Mouse (Mus musculus): Measurements from ENCODE around the gene Usp29.
"Not testable (repeated sequence)": the region's sequence is repeated elsewhere in the genome, so short reads cannot be mapped to it uniquely, and the experiment has no call there.

Usp29 gene

GRCm38 (mm10) chr7:6925926-6926730 is 195.8 kb downstream of the Usp29 start:
- peak in 1 of 2 experiments; percentile 27 for DNase-seq (ENCODE audit: low spot score in 2 of 2)

DNA sequence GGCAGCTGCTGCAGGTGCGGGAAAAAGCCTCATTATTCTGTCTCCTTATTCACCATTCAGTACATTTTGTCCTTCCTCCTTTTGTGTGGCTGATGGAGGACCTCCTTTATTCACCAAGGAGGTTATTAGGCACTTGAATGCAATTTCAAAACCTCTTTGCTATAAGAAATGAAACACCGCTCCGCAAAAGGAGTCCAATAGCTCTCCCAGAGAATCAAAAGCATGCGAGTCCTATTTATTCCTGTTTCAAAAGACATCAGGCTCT is 196.3 kb downstream of the Usp29 start:
- no peak for DNase-seq (ENCODE audit: low spot score in 2 of 2)

GRCm38 (mm10) chr7:6929286-6929685 is 198.9 kb downstream of the Usp29 start:
- no peak for DNase-seq (ENCODE audit: low spot score in 2 of 2)

GRCm38 (mm10) chr7:6934741-6935140 is 204.4 kb downstream of the Usp29 start:
- no peak for DNase-seq (ENCODE audit: low spot score in 2 of 2)

DNA sequence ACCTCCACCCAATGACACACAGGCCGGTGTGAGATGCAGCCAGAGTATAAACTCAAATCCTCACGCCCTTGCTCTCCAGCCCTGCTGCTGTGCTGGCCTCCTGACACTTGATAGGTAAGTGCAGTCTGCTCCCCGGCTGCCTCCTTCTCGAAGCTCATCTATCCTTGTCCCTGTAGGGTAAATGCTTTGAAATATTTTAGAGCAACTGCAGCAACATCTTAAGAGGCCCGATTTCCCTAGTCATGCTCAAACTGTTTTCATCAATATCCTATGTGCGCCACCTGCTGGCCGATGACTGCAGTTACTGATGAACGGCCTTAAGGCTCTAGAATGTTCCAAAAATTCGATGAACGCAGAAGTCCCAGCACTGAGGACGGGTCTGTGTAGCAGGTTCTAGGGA is 206.7 kb downstream of the Usp29 start:
- DNase-seq (ENCODE audit: low spot score in 2 of 2) = peak; percentile 80 to 86

DNA sequence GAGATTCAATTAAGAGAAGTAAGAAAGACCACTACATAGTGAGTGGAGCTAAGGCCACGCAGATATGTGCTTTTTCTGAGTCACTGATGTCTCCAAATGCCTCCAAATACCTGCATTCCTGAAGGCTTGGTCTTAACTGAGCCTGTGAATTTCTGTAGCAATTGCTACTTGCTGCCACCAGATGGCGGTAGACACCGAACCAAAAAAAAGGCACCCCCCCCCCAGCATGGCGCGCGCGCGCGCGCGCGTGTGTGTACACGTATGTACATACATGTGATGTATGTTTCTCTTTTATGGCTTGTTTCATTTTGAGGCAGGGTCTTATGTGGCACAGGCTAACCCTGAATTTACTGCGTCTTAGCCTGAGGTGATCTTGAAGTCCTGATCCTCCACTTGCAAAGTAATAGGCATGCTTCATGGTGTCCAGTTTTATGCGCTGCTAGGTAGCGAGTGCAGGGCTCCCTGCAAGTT is 210.4 kb downstream of the Usp29 start:
- peak in 1 of 2 experiments; percentile 22 for DNase-seq (ENCODE audit: low spot score in 2 of 2)

- DNase-seq (ENCODE audit: low spot score in 2 of 2) = not testable (repeated sequence)
Observed at GRCm38 (mm10) chr7:6948061-6948460, 217.7 kb downstream of the Usp29 start.

DNA sequence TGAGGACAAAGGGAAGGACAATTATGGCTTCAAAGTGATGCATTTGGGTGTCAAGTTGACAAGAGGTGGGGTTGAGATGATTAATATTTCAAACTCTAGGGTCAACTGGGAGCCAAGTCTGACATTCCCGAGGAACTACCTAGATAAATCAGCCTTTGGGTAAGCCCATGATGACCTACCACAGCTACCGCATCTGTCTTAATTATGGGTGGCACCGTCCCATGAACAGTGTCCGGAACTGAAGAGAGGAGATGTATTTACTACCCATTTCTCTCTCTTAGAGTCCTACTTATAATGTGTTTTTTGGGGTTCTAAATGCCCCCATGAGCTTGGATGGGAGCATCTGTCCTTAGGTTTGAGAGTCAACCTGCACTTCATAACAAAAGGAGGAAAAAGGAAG is 226.2 kb downstream of the Usp29 start:
- DNase-seq (ENCODE audit: low spot score in 2 of 2) = no peak

- no peak for DNase-seq (ENCODE audit: low spot score in 2 of 2)
Observed at GRCm38 (mm10) chr7:6958574-6958973, 228.2 kb downstream of the Usp29 start.

- no peak for DNase-seq (ENCODE audit: low spot score in 2 of 2)
Observed at GRCm38 (mm10) chr7:6973566-6973965, 243.2 kb downstream of the Usp29 start.

- no peak for DNase-seq (ENCODE audit: low spot score in 2 of 2)
Observed at GRCm38 (mm10) chr7:6976890-6977289, 246.5 kb downstream of the Usp29 start.

GRCm38 (mm10) chr7:6995251-6995650 is 264.9 kb downstream of the Usp29 start, which contains the start of gene Aurkc:
Gene Aurkc (plus strand): TSS chr7:6995300.
- not testable (repeated sequence) for DNase-seq (ENCODE audit: low spot score in 2 of 2)

GRCm38 (mm10) chr7:6998914-6999313 is 268.5 kb downstream of the Usp29 start:
- DNase-seq (ENCODE audit: low spot score in 2 of 2) = not testable (repeated sequence)

DNA sequence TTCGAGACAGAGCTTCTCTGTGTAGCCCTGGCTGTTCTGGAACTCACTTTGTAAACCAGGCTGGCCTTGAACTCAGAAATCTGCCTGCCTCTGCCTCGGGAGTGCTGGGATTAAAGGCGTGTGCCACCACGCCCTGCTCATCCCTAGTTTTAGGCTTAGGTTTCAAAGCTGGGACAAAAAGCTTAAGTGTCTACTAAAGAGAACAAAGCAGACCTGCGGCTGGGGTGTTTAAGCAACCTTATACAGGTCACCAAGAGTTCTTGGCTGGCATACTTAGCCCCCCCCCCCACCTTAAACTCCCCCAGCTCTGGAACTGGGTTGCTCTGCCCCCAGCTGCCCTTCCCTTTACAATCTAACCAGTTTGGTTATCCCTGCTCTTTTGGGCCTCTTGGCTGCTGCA is 275.1 kb downstream of the Usp29 start:
- DNase-seq (ENCODE audit: low spot score in 2 of 2) = not testable (repeated sequence)
